Mouse (Mus musculus) liver, postnatal 0 days (tissue): ENCODE data around the gene Clec5a. TPM values are rescaled to one million over a fixed set of nuclear protein-coding genes. Genes with fewer than 3 reads are reported as not detected.

ENCODE experiments used
- ATAC-seq: fragments of 200-750 bp; cut with Nextera tagmentation; 2 replicates; pipeline ENCODE4 v1.8.0; 2017; ENCODE audit warnings: mild to moderate bottlenecking, moderate library complexity
- DNase-seq: peaks from one replicate; pipeline ENCODE4 v3.0.0-alpha.2; 2016
- H3K27ac ChIP-seq: fragments of 300-500 bp; sonication (generic); 2 replicates; pipeline ENCODE4 v1.5.1; 2014; ENCODE audit warnings: antibody characterized with exemption, moderate library complexity, mild to moderate bottlenecking, low read depth
- H3K27me3 ChIP-seq: fragments of 300-500 bp; sonication (generic); 2 replicates; pipeline ENCODE4 v1.6.1; 2014; ENCODE audit warnings: low read length, control low read depth, mixed read lengths; ENCODE audit not compliant: insufficient read depth
- H3K36me3 ChIP-seq: fragments of 300-500 bp; sonication (generic); replicated peaks from 2 replicates; pipeline ENCODE4 v1.6.1; 2014; ENCODE audit warnings: mild to moderate bottlenecking, control low read depth, low read length, moderate library complexity, mixed read lengths; ENCODE audit not compliant: insufficient read depth
- H3K4me1 ChIP-seq: fragments of 300-500 bp; sonication (generic); 2 replicates; pipeline ENCODE4 v1.6.1; 2014; ENCODE audit warnings: antibody characterized with exemption, mild to moderate bottlenecking, control low read depth; ENCODE audit not compliant: insufficient read depth
- H3K4me2 ChIP-seq: fragments of 300-500 bp; sonication (generic); 2 replicates; pipeline ENCODE4 v1.6.1; 2014; ENCODE audit warnings: low read depth, mild to moderate bottlenecking, low read length, moderate library complexity, mixed read lengths
- H3K4me3 ChIP-seq: fragments of 300-500 bp; sonication (generic); 2 replicates; pipeline ENCODE4 v1.5.1; 2014; ENCODE audit warnings: low read depth, low read length
- H3K9ac ChIP-seq: fragments of 300-500 bp; sonication (generic); replicated peaks from 2 replicates; pipeline ENCODE4 v1.6.1; 2014; ENCODE audit warnings: mild to moderate bottlenecking, moderate library complexity
- H3K9me3 ChIP-seq: fragments of 300-500 bp; sonication (generic); 2 replicates; pipeline ENCODE4 v1.6.1; 2016; ENCODE audit warnings: mild to moderate bottlenecking, control low read depth, low read length, mixed read lengths
- CTCF ChIP-seq: sonication (generic); IDR thresholded peaks from 2 replicates; pipeline ENCODE4 v1.5.1; 2016; ENCODE audit warnings: antibody characterized with exemption, low read depth
- EP300 ChIP-seq: IDR thresholded peaks from 2 replicates; pipeline ENCODE4 v1.6.1; 2016; ENCODE audit warnings: antibody characterized with exemption, low read depth, mild to moderate bottlenecking
- WGBS: fragments of 180-500 bp; shearing (Covaris S2); extraction: QIAGEN DNeasy Blood & Tissue Kit; methylation state at CpG from one replicate; pipeline ENCODE4 v1.1.7; 2014; ENCODE audit not compliant: insufficient replicate concordance; 5-methylcytosine and 5-hydroxymethylcytosine counted together
- polyA plus RNA-seq: library from polyadenylated mRNA; unstranded; fragments of >200 nt; fragmentation: Nextera tagmentation; extraction: Ambion mirVana; gene quantifications from 2 replicates; pipeline ENCODE4 v1.2.1, GENCODE M21; 2015

The Clec5a gene
- polyA plus RNA-seq, 1 experiment from 2014 or later: 12.0 TPM

- no peaks in the 10 kb centered on the region for H3K27me3 ChIP-seq
- TF ChIP-seq EP300 (no peak), CTCF (no peak)
- H3K4me2 ChIP-seq: no peak overlapping the region
- ATAC-seq (no peak), DNase-seq (no peak)
- WGBS: 47% methylated on average over 3 of the region's 3 CpGs
- no peaks in the 10 kb centered on the region for H3K4me1 ChIP-seq
- H3K9me3 ChIP-seq: no peaks in the 10 kb centered on the region
- no peaks in the 10 kb centered on the region for H3K36me3 ChIP-seq
- no peak overlapping the region for H3K4me3 ChIP-seq
- no peak overlapping the region for H3K9ac ChIP-seq
- H3K27ac ChIP-seq: no peak overlapping the region
These were observed 12.0 kb downstream of the Clec5a start for GRCm38 (mm10) chr6:40573618-40574017.

GRCm38 (mm10) chr6:40569187-40569586, 16.4 kb downstream of the Clec5a start, which contains the start of gene Olfr460:
Gene Olfr460 (plus strand): TSS chr6:40569487.
- ATAC-seq: no peak
- Histone ChIP-seq H3K27ac (no peak within 1 kb of the TSS), H3K4me3 (no peak within 1 kb of the TSS), H3K4me2 (no peak within 1 kb of the TSS), H3K4me1 (no peaks in the 10 kb centered on the region), H3K36me3 (no peaks in the 10 kb centered on the region), H3K27me3 (no peaks in the 10 kb centered on the region), H3K9ac (no peak within 1 kb of the TSS), H3K9me3 (no peaks in the 10 kb centered on the region)
- DNase-seq: no peak
- TF ChIP-seq EP300 (no peak), CTCF (no peak)
- 80% methylated on average over 3 of the region's 3 CpGs for WGBS

DNA sequence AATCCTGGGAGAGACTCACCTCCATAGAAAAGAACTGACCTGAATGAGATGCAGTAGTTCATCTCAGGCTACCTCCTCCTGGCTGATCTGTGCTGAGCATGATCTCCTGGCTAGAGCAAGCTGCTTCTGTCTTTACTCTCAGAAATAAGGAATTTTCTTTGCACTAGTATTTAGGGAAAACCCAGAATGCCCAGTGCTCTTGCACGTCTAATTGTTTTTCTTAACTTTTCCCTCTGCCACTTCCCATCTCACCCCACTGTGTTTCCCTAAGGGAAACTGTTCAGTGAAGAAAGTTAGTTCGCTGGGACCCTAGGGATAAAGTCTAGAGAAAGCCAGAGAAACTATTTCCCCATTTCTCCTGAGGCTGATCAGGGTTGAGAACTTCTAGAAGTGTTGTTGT, 30.7 kb downstream of the Clec5a start, which contains the start of gene Olfr461:
TSS of gene Olfr461 (minus strand) at position 101 of the 400 bp plus-strand sequence.
- DNase-seq: no peak
- H3K9ac ChIP-seq: no peak within 1 kb of the TSS
- ATAC-seq: no peak
- no peak within 1 kb of the TSS for H3K4me2 ChIP-seq
- H3K27ac ChIP-seq: no peak within 1 kb of the TSS
- H3K27me3 ChIP-seq: no peaks in the 10 kb centered on the region
- H3K9me3 ChIP-seq: no peaks in the 10 kb centered on the region
- WGBS: 72% methylated on average over 2 of the region's 2 CpGs
- H3K36me3 ChIP-seq: no peaks in the 10 kb centered on the region
- H3K4me1 ChIP-seq: no peaks in the 10 kb centered on the region
- TF ChIP-seq CTCF (no peak), EP300 (no peak)
- H3K4me3 ChIP-seq: no peak within 1 kb of the TSS

- H3K27ac ChIP-seq: no peak overlapping the region
- H3K4me1 ChIP-seq: no peaks in the 10 kb centered on the region
- no peak overlapping the region for H3K4me2 ChIP-seq
- no peaks in the 10 kb centered on the region for H3K36me3 ChIP-seq
- TF ChIP-seq EP300 (no peak), CTCF (no peak)
- no peaks in the 10 kb centered on the region for H3K9me3 ChIP-seq
- ATAC-seq: no peak
- 68% methylated on average over 10 of the region's 10 CpGs for WGBS
- DNase-seq: no peak
- H3K4me3 ChIP-seq: no peak overlapping the region
- H3K27me3 ChIP-seq: no peaks in the 10 kb centered on the region
- H3K9ac ChIP-seq: no peak overlapping the region
These were observed 40.9 kb downstream of the Clec5a start for GRCm38 (mm10) chr6:40544690-40545089.

Other genes starting within 250 kb of the Clec5a start
- 2.4 and 5.0 TPM in 2 replicates for gene E330009J07Rik, start 149.7 kb downstream of the Clec5a start, polyA plus RNA-seq
- gene Wee2, start 146.7 kb downstream of the Clec5a start, polyA plus RNA-seq: not detected in 2 replicates
- gene Ssbp1, start 114.5 kb downstream of the Clec5a start, polyA plus RNA-seq: 62.5 and 65.1 TPM in 2 replicates
- gene Tas2r137, start 94.6 kb downstream of the Clec5a start, polyA plus RNA-seq: not detected in 2 replicates
- not detected in 2 replicates for gene Tas2r108, start 92.3 kb downstream of the Clec5a start, polyA plus RNA-seq
- gene Prss37, start 66.3 kb downstream of the Clec5a start, polyA plus RNA-seq: not detected in 2 replicates
- gene Olfr461, start 30.8 kb downstream of the Clec5a start, polyA plus RNA-seq: not detected in 2 replicates
- gene Olfr460, start 16.3 kb downstream of the Clec5a start, polyA plus RNA-seq: not detected in 2 replicates
- gene Tas2r138, start 27.5 kb upstream of the Clec5a start, polyA plus RNA-seq: not detected in 2 replicates
- 2.4 and 3.1 TPM in 2 replicates for gene Mgam, start 43.0 kb upstream of the Clec5a start, polyA plus RNA-seq